23 mouse cellular contexts compared by ENCODE assay signal in genomic region chr7:73382843-73383242, GRCm38 (mm10). TPM values are rescaled to one million over a fixed set of nuclear protein-coding genes. Genes with fewer than 3 reads are reported as not detected.
DNase-seq lines count a peak whose midpoint lies in the region; ATAC-seq lines count a peak whose summit lies in the region.
"Had no signal": no experiment of that assay in that cellular context is flagged by ENCODE, and none has a peak within 500 bp of the region (broad histone marks: within the 10 kb centered on the region; RNA-seq: fewer than 3 reads in every experiment).

No protein-coding gene starts in this region.

- peak overlapping the region; percentile 9; the same call in 1 of the 2 replicates for H3K4me2 ChIP-seq in forebrain, embryonic 13.5 days
- H3K4me2 ChIP-seq in forebrain, embryonic 16.5 days (ENCODE audit: low read length), result no peak overlapping the region
- peak overlapping the region; percentile 8; the same call in 1 of the 2 replicates for H3K4me2 ChIP-seq in midbrain, embryonic 13.5 days (replicated peaks)
- peak overlapping the region; percentile 89 for H3K4me2 ChIP-seq in neural tube, embryonic 13.5 days
- H3K4me2 ChIP-seq: embryonic facial prominence, embryonic 15.5 days; stomach, embryonic 15.5 days had no signal

- H3K27ac ChIP-seq in forebrain, embryonic 13.5 days, result no peak overlapping the region
- H3K27ac ChIP-seq in forebrain, embryonic 16.5 days (ENCODE audit: low read length), result no peak overlapping the region
- H3K27ac ChIP-seq in midbrain, embryonic 13.5 days, result peak overlapping the region; percentile 10; the same call in 1 of the 2 replicates
- H3K27ac ChIP-seq in neural tube, embryonic 13.5 days (replicated peaks), result peak overlapping the region; percentile 18; the same call in 1 of the 2 replicates
- H3K27ac ChIP-seq: embryonic facial prominence, embryonic 15.5 days; kidney, postnatal 0 days; limb, embryonic 10.5 days; macrophage; stomach, embryonic 15.5 days had no signal

- peaks cover under 1% of the 10 kb centered on the region; the same call in 1 of the 2 replicates for H3K36me3 ChIP-seq in forebrain, embryonic 13.5 days (ENCODE audit: poor library complexity, severe bottlenecking)
- H3K36me3 ChIP-seq in forebrain, embryonic 16.5 days (ENCODE audit: control insufficient read depth, insufficient read depth), result no peaks in the 10 kb centered on the region
- peaks cover 18% of the 10 kb centered on the region for H3K36me3 ChIP-seq in midbrain, embryonic 13.5 days
- H3K36me3 ChIP-seq in neural tube, embryonic 13.5 days, result peaks cover 4% of the 10 kb centered on the region; the same call in 1 of the 2 replicates
- H3K36me3 ChIP-seq: embryonic facial prominence, embryonic 15.5 days; limb, embryonic 10.5 days; stomach, embryonic 15.5 days had no signal

- H3K9ac ChIP-seq in forebrain, embryonic 13.5 days, result no peak overlapping the region
- no peak overlapping the region for H3K9ac ChIP-seq in forebrain, embryonic 16.5 days (replicated peaks; ENCODE audit: low read depth, low read length)
- no peak overlapping the region for H3K9ac ChIP-seq in midbrain, embryonic 13.5 days (replicated peaks)
- H3K9ac ChIP-seq in neural tube, embryonic 13.5 days, result 0 out of 2 replicates have a peak overlapping the region, but pooled peaks have one; percentile 35
- H3K9ac ChIP-seq: embryonic facial prominence, embryonic 15.5 days; stomach, embryonic 15.5 days had no signal

- H3K4me1 ChIP-seq in forebrain, embryonic 13.5 days, result peaks cover 63% of the 10 kb centered on the region
- H3K4me1 ChIP-seq in forebrain, embryonic 16.5 days (replicated peaks; ENCODE audit: control insufficient read depth, insufficient read depth, low read length), result peaks cover 30% of the 10 kb centered on the region
- H3K4me1 ChIP-seq in midbrain, embryonic 13.5 days (replicated peaks), result peaks cover 90% of the 10 kb centered on the region
- H3K4me1 ChIP-seq in neural tube, embryonic 13.5 days (replicated peaks), result peaks cover 85% of the 10 kb centered on the region

- no peak for ATAC-seq in forebrain, embryonic 13.5 days
- no peak for ATAC-seq in forebrain, embryonic 16.5 days
- no peak for ATAC-seq in midbrain, embryonic 13.5 days
- ATAC-seq in neural tube, embryonic 13.5 days (ENCODE audit: low read depth), result no peak
- ATAC-seq: CD4-positive, CD25-positive, alpha-beta regulatory T cell, adult 4 months; inflammation-experienced regulatory T-cells, adult 6 months had no signal

- DNase-seq in layer of hippocampus, adult 9-11 months, result peak; percentile 20
- no peak for DNase-seq in layer of hippocampus, adult 8-10 months (ENCODE audit: low spot score in 2 of 2)
- DNase-seq in testis, postnatal 10 days (ENCODE audit: low spot score), result no peak
- DNase-seq in frontal cortex, postnatal 14 days (ENCODE audit: low spot score in 2 of 2), result no peak
- DNase-seq: adrenal gland, postnatal 14 days; cerebellum, adult 9-10 months; gastrocnemius, postnatal 14 days; heart, adult 18-20 months; kidney, adult 18-20 months; thymus, adult 18-20 months; thymus, postnatal 36 days had no signal

- 69% methylated on average over 7 of the region's 7 CpGs for WGBS in forebrain, embryonic 13.5 days
- WGBS in forebrain, embryonic 16.5 days, result 51% methylated on average over 7 of the region's 7 CpGs
- WGBS in midbrain, embryonic 13.5 days, result 78% methylated on average over 7 of the region's 7 CpGs
- 69% methylated on average over 7 of the region's 7 CpGs for WGBS in neural tube, embryonic 13.5 days

- H3K4me3 ChIP-seq in forebrain, embryonic 13.5 days, result no peak overlapping the region
- no peak overlapping the region for H3K4me3 ChIP-seq in forebrain, embryonic 16.5 days (replicated peaks; ENCODE audit: low read length)
- no peak overlapping the region for H3K4me3 ChIP-seq in midbrain, embryonic 13.5 days (replicated peaks)
- no peak overlapping the region for H3K4me3 ChIP-seq in neural tube, embryonic 13.5 days
- H3K4me3 ChIP-seq: embryonic facial prominence, embryonic 15.5 days; limb, embryonic 10.5 days; stomach, embryonic 15.5 days had no signal

- no peaks in the 10 kb centered on the region for H3K27me3 ChIP-seq in forebrain, embryonic 13.5 days
- no peaks in the 10 kb centered on the region for H3K27me3 ChIP-seq in forebrain, embryonic 16.5 days (replicated peaks; ENCODE audit: control insufficient read depth, insufficient read depth, low read length)
- H3K27me3 ChIP-seq in midbrain, embryonic 13.5 days, result no peaks in the 10 kb centered on the region
- H3K27me3 ChIP-seq in neural tube, embryonic 13.5 days, result no peaks in the 10 kb centered on the region; the same call in 1 of the 2 replicates
- H3K27me3 ChIP-seq: stomach, embryonic 15.5 days had no signal

- H3K9me3 ChIP-seq in forebrain, embryonic 13.5 days (replicated peaks), result no peaks in the 10 kb centered on the region
- H3K9me3 ChIP-seq in forebrain, embryonic 16.5 days (ENCODE audit: control insufficient read depth, low read length), result no peaks in the 10 kb centered on the region
- no peaks in the 10 kb centered on the region for H3K9me3 ChIP-seq in midbrain, embryonic 13.5 days
- no peaks in the 10 kb centered on the region for H3K9me3 ChIP-seq in neural tube, embryonic 13.5 days
- H3K9me3 ChIP-seq: embryonic facial prominence, embryonic 15.5 days; limb, embryonic 10.5 days; stomach, embryonic 15.5 days had no signal

RNA-seq across cellular contexts. Expression of gene Rgma, which starts 7.5 kb away (rescaled TPM):
- 24.7 and 27.6 TPM in 2 replicates for polyA plus RNA-seq in forebrain, embryonic 13.5 days (2015; fragmentation: Nextera tagmentation; extraction: Ambion mirVana)
- 22.2 and 23.1 TPM in 2 replicates for polyA plus RNA-seq in forebrain, embryonic 16.5 days (2015; fragmentation: Nextera tagmentation; extraction: Ambion mirVana)
- 10 to 100 TPM; 49.5 to 64.5 (median 55.7) TPM for total RNA-seq in layer of hippocampus, adult 8-10 months (2022)
- 40.7 and 50.3 TPM in 2 replicates for polyA plus RNA-seq in midbrain, embryonic 13.5 days (2015; fragmentation: Nextera tagmentation; extraction: Ambion mirVana)
- polyA plus RNA-seq in neural tube, embryonic 13.5 days (2015; fragmentation: Nextera tagmentation; extraction: Ambion mirVana), result 41.4 and 49.6 TPM in 2 replicates
- total RNA-seq: common myeloid progenitor, adult 5-6 weeks had no signal
- polyA plus RNA-seq: CD4-positive, CD25-positive, alpha-beta regulatory T cell, adult 4 months; inflammation-experienced regulatory T-cells, adult 6 months; macrophage had no signal

Comparison
In these comparisons a context has a peak if more than half of its experiments do, and no peak if none do; other contexts are left out.
1. H3K27ac ChIP-seq: peak in midbrain, embryonic 13.5 days (single experiment) and neural tube, embryonic 13.5 days (single experiment); none in forebrain, embryonic 13.5 days (single experiment) and forebrain, embryonic 16.5 days (single experiment).